Mouse (Mus musculus) kidney, adult 9 months (tissue): ENCODE measurements around the gene Tbc1d30.

Experiments used
- DNase-seq: peaks from one replicate; pipeline ENCODE4 v3.0.0; 2022

Tbc1d30 gene

DNA sequence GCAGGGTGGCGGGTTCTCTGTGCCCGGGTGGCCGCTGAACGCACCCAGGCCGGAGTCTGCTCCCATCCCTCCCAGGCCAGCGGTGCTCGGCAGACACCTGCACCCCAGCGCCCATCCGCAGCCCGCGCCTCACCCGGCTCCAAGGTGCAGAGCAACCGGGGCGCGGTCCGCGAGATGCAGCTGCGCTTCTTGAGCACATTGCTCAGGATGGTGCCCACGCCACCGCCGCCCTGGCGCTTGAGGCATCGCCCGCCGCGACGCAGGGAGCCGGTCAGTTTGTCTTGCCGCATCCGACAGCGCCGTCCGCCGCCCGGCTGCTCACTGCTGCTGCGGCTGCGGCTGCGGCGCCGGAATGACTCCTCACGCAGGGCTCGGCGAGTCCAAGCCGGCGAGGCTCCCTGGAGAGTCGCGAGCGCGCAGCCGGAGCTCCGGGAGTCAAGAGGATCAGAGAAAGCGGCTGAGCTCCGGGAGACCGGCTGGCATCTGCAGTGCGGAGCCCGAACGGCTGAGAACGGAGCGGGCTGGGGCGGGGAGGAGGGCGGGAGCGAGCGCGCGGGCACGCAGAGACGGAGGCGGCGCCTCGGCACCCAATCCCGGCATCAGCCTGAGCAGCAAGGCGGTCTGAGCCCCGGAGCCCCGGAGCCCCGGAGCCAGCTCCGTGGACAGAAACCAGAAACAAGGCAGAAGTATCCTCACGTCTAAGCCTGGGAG, 40.4 kb downstream of the Tbc1d30 start:
- peak; percentile 31 for DNase-seq

DNA sequence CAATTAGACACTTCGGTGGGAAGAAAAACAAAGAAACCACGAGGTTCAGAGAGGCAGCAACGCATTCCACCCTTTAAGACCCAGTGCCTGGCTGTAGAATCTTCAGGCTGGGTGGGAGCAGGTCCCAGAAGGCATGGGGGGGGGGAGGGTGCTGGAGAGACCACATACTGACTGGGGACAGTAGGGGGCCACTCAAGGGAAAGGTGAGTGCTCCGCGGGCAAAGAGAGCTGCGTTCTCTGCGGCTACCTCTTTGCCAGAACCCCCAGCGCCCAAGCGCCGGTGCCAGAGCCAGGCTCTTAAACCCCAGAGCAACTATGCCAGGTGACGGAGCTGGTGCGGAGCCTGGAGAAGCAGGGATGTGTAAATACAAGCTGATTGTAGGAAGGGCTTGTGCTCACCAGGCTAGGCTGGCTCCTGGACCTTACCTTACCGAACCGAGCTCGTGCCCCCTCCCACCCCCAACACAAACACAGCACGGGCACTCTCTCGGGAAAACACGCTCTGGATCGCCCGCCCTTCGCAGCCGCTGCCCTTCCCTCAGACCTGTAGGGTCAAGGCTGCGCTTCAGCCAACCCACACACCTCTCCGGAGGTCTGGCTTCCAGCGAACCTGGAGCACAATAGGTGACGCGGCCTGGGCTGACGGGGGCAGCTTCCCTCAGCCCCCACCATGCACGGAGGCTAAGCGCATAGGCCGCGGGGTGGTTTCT, 41.1 kb downstream of the Tbc1d30 start:
- DNase-seq: no peak

DNA sequence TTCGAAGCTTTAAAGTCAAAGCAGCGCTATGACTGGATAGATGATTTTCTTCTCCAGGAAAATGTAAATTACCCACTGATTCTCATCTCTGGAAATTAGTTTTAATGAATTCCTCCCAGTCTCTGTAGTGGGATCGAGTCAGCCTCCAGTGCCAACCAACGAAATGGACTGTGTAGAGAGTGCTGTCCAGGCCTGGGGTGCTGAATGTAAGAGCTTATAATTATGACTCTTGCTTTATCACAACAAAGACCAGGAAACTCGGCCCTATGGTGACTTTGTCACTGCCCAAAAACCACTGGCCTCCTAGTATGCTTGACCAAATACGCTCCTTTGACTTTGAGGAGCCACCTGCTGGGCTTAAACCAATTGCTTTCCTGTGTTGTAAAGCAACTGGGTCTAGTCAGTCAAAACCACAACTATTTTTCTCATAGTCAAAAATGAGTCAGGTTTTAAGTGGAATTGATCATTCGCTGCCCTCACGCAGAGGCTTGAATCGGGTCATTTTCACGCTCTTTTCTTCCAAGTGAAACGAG, 41.9 kb downstream of the Tbc1d30 start:
- peak; percentile 20 for DNase-seq

DNA sequence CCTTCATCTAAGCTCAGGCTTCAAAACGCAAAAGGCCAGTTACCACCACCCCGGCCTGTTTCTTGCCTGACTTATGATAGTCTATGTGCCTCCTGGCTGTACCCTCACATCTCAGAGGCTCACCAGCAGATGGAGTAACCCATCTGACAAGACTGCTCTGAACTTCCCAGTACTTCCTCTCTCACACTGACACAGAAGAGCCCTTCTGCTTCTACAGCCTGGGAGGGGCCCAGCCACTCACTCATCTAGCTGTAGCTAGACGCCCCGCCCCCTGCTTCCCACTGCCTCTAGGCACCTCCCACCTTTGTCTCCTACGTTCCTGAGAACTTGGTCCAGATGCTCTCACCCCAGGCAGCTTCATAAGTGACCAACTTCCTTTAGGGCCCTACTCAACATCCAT, 45.6 kb downstream of the Tbc1d30 start:
- DNase-seq: peak; percentile 14

DNA sequence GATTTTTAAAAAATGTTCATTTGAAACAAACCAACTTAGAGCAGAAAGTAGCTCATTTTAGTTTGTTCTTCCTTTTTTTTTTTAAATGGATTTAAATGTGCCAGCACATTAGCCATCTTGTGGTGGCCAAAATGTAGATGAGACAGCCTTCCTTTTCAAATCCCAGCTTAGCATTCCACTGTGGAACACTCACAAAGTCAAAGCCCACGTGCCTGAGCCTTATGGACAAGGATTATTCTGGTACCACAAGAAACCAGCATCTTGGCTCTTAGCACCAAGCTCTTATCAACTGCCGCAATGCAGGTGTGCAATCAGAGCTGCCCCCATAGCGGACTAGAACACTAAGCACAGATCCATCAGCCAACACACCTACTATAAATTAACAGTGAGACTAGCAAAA, 47.5 kb downstream of the Tbc1d30 start:
- no peak for DNase-seq

DNA sequence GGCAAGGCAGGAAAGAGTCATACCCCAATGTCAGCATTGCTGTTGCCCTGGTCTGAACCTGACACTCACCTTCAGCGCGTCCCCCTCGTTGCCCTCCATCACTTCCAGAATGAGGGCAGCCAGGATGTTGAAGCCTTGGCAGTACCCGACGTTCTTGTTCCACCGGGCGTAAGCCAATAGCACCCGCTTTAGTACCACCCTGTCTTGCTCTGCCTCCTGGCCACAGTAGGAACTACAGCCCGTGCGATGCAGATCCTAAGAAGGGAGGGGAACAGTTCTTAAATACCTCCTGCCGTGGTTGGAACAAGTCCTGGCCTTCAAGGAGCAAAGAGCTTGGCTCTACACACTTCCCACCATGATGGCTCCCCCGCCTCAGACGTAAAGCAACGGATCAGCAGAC, 49.2 kb downstream of the Tbc1d30 start:
- DNase-seq: no peak

DNA sequence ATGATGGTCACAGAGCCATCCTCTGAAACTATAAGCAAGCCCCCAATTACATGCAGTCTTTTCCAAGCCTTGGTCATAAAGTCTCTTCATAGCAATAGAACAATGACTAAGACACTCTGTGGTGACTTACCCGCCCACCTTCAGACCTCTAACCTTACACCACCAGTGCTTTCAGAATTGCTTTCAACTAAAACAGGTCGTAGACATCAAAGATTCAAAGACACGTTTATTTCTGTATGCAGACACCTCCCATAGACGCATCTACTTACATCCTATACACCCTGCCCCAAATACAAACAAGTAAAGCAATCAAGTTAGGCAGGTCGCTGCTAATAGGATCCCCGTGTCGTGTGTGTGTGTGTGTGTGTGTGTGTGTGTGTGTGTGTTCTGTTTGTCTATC, 50.4 kb downstream of the Tbc1d30 start:
- DNase-seq: no peak

DNA sequence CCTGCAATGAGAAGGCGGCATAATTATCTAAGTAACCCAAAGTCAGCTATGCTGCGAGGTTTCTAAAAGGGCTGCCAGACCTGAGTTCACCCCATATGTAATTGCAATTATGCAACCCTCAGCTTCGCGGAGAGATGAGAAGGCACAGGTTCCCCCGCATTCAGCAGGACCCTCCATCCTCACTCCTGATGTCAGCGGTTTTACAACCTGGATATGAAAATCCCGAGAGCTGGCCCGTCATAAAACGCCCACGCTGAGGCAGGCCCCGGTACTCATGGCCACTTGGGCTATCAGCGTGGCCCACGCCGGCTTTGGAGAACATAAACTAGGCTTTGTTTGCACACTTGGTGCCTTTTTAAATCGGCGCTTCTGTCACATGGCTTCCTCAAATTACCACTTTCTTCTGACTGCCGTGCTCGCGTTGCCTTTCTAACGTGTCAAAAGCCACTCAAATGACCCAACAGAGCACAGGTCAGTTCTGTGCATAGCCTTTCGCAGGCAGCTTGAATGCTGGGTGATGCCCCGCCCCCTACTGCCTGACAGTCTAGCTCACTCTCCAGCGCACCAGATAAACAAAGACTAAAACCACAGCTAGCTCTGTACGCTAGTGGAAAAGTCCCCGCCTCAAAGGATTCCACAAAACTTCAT, 53.9 kb downstream of the Tbc1d30 start:
- DNase-seq: peak; percentile 42

DNA sequence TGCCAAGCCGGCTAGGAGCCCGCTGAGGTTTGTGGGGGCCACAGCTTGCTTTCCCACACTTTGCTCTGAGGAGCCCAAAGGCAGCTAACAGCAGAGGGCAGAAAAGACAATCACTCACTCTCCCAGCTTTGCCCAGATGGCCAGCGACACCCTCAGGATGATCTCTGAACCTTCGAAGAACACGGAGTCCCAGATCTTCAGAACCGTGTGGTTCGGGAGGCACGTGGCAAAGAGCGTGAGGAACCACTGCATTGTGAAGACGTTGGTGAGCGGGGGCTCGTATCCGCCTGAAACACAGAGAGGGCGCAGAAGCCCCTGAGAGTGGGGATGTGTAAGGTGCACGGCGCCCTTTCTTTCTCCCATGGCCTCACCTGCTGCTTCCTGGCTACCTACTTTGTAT, 56.6 kb downstream of the Tbc1d30 start:
- peak; percentile 33 for DNase-seq

DNA sequence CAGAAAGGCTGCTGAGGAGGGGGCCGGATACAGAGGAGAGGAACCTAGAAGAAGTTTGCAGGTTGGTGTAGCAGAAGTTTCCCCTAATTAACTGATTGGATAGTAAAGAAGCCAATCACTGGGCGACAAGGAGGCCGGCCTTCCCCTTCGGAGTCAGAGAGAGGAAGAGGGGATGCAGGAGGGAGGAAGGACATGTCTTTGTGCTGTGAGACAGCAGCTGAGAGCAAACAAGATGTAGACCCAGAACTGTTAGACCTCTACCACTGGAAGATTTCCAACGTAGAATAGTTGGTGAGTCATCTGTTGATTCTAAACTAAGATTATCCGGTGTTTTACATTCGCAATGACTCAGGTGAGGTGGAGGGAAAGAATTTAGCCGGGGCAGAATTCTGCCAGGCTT, 57.2 kb downstream of the Tbc1d30 start:
- DNase-seq: no peak

DNA sequence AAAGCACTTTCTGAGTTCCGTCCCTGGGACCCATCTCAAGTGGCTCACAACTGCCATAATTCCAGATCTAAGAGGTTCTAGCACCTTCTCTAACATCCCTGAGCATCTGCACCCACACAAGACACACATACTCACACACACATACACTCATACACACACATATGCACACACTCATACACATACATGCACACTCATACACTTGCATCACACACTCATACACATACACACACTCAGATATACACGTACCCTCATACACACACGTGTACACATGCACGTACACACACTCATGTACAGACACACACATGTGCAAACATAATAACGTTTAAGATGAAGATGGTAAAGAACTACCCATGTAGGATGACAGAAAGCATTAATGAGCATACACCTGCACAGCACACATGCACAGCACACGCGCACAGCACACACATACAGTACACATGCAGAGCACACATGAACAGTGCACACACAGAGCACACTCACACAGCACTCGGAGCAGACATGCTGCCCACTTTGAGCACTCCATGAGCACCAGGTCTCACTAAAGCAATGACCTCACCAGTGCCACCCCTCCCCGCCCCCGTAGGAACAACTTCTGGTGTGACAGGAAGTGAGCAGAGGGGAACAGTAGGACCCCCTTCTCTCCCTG, 59.7 kb downstream of the Tbc1d30 start:
- no peak for DNase-seq

DNA sequence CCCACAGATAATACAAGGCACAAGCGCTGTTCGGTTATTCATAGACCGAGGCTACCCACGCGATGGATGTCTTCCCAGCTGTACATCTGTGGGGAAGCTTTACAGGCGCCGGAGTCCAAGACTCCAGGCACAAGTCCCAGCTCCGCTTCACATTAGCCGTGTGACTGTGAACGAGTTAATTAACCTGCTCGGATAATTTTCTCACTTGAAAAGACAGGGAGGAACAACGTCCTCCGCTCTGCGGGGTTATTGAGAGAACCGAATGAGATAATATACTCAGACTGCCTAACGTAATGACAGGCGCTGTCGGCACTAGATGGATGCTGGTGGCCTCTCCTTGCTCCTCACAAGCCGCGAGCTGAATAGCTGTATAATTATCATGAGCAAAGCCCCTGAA, 60.4 kb downstream of the Tbc1d30 start:
- no peak for DNase-seq

DNA sequence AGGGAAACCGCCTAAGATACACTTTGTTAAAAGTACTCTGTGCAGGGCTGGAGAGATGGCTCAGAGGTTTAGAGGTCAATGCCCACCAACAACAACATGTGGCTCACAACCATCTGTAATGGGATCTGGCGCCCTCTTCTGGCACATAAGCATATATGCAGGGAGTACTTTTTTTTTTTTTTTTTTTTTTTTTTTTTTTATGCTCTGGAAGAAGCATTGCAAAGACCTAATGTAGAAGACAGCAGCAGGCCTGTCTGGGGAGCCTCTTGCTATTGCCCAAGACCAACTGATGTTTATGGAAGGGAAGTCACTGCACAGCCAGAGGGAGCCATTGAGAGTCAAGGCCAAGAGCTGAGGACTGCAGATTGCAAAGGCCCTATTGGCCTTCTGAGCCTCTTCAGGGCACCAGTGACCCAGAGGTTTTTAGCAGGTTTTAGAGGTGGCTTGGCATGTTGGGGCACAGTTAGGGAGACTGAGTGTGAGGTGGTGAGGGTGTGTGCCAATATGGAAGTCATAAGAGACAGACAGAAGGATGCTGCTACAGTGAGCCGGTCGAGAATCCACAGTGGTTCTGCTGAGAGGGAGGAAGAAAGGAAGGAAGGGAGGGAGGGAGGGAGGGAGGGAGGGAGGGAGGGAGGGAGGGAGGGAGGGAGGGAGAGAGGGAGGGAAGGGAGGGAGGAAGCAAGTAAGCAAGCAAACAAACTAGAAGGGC, 61.0 kb downstream of the Tbc1d30 start:
- DNase-seq: peak; percentile 8

DNA sequence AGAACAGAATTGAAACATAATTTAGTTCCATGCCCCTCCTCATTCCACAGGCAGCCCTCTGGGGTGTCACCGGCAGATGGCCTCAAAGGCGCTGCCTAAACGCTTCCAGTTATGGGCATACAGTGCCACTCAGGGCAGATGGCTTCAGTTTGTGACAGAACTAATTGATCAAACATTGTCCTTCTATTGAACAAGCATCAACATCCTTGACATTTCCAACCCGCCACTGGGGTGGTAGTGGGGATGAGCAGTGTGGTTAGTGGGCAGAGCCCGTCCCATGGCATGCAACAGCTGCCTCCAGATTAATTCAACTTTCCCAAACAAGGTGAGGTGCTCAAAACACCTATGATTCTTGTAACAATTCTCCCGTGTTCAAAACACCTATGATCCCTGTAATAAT, 68.2 kb downstream of the Tbc1d30 start:
- no peak for DNase-seq

DNA sequence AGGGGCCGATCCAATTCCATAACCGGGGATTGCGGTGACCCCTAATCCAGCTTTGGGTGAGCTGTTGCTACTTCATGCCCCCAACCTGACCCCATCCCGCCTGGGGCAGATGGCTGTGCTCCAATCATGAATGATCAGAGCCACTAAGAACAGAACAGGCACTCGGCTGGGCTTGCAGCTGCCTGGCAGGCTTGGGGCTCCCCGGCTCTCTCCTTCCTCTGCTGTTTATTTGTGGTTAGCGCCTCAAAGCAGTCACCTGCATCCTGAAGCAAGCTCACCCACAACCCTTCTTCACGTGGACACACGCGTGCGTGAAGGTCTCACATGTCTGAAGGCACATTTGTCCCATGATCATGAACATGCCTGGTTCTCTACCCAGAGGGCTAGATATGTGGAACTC, 68.6 kb downstream of the Tbc1d30 start:
- DNase-seq: no peak

DNA sequence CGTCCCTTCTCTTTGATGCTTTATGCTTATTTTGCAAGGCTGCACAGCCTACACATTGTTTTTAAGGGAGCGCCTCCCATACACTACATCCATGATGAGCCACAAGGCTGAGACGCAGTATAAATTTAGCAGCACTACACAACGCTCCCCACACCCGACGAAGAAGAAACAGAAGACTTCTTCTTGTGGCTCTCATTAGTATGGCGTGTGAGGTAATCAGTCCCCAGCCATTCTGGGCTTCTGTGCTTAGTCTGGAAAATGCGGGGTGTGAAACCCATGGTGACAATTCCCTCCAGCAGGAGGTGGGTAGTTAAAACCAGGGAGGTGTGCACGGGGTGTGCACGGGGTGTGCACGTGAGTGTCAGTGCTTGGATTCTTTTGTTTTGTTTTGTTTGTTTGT, 70.1 kb downstream of the Tbc1d30 start:
- no peak for DNase-seq

DNA sequence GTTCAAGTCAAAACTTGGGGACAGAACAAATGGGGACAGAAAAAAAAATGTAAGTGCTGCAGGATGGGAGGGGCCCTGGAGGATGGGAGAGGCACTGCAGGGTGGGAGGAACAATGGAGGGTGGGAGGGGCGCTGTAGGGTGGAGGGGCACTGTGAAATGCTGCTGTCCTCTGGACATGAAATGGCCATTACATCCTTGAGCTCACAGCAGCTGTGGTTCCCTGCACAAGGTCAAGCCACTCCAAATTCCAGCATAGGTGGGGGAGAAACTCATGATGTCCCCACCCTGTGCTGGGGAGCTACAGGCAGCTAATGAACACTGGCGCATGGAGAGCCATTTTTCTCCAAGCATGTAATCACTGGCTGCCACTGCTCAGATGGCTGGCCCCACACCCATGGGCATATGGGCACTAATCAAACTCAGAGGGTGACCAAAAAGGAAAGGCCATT, 74.0 kb downstream of the Tbc1d30 start:
- DNase-seq: no peak

DNA sequence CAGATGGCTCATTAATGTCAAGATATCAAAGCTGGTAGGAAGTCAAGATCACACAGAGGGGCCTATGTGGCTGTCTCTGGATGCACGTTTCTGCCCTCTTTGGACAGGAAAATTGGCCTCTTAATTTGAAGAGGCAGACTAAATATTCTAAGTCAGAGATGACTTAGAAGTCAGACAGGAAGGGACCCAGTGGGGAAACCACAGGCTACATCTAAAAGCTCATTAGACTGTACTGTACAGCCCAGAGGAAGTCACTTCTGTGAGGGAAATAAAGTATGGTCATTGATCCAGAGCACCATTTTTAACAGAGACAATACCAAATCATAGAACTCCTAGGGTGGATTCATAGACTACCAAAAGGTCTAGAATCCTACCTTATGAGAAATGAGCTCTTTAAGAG, 76.1 kb downstream of the Tbc1d30 start:
- DNase-seq: no peak

DNA sequence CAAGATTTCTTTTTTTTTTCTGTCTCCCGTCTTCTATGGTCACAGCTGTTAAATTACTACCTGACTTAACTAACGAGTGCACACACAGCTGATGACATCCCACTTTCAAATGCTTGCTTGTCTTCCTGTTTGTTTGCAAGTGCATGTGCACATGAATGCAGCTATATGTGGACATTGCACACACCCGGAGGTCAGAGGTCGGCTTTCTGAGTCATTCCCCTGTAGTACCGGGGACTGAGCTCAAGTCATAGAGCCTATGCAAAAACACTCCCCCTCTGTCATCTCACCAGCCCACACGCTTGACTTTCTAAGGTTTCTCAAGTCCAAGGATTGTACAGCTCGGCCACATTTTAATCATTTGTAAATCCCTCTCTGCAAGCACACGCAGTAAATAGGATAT, 80.1 kb downstream of the Tbc1d30 start:
- DNase-seq: no peak

DNA sequence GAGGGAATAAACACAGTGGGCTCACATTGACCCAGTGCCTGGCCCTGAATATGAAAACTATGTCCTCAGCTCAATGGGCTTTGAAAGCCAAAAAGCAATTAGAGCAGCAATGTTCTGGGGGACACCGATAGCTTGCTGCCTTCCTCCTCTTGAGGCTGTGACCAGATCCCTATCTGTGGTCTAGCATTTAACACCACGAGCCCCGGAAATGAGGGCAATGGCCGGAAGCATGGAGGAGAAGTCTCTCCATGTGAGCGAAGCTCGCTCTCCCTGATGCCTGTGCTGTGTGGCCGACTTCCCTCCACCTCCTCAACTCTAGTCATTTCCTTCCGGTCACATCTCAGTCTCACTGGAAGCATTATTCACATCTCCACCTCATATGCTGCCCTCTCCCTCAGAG, 82.3 kb downstream of the Tbc1d30 start:
- DNase-seq: no peak

DNA sequence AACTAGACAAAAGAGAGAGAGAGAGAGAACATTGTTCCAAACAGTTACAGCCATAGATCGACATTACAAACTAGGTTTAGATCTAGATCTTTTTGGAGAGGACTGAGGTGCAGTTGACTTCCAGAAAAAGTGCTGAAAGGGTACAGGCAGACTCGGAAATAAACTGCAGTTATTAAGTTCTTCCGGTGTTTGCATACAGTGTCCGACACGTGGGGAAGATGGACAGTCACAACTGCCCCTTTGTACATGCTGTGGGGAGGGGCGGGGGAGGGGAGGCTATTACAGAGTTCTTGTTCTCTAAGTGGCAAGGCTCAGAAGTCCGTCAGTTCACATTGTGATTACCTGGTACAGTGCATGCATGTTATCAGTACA, 86.9 kb downstream of the Tbc1d30 start:
- no peak for DNase-seq

DNA sequence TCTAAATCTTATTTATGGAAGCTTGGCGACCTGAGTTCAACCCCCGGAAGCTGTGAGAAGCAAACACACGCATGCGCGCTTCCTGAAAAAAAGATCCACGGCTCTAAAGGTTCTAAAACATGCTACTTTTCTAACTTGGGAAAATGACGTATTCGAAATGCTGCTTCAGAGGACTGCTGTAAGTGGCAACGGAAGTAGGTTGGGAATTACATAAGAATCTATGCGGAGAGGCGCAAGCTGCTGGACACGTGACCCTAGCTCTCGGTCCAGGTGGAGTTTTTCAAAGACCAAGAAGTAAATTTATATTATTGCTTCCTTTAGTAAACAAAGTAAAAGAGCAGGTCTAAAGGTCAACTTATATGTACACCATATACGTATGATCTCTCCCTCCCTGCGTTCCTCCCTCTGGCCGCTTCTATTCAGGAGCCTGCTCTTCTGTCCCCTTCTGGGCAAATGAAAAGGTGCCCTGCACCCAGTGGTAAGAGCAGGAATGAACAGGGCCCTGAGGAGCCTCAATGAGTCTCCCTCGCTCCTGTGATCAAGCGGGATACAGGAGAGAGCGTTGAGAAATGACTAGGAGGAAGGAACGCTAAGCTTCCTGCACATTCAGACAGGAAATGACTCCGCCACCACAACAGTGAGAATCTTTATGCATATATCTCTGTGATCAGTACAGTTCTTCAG, 87.4 kb downstream of the Tbc1d30 start:
- DNase-seq: no peak
